Comparison of ENCODE assay signal across 11 mouse cellular contexts in the genomic region with DNA sequence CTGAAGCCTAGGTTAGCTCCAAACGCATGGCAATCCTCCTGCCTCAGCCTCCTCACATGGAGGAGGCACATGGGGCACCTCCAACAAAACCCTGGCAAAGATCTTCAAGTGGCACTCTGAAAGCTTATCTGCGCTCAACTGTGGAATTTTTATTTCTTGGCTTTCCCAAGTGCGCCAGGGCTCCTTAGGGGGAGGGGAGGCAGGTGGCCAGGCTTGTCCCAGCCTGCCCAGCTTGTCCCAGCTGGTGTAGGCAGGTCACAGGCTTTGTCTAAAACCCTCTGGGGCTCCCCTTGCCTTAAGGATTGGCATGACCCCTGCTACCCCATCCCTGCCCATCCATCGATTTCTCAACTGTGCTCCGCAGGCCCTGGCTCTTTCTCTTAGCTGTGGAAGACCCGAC. TPM values are rescaled to one million over a fixed set of nuclear protein-coding genes. Genes with fewer than 3 reads are reported as not detected.
DNase-seq lines count a peak whose midpoint lies in the region; ATAC-seq lines count a peak whose summit lies in the region.
"Had no signal": no experiment of that assay in that cellular context is flagged by ENCODE, and none has a peak within 500 bp of the region (broad histone marks: within the 10 kb centered on the region; RNA-seq: fewer than 3 reads in every experiment).

No protein-coding gene starts in this region.

- H3K36me3 ChIP-seq in forebrain, embryonic 10.5 days (replicated peaks), result 0 out of 2 replicates have a peak, but pooled peaks cover 7% of the 10 kb centered on the region
- no peaks in the 10 kb centered on the region for H3K36me3 ChIP-seq in forebrain, embryonic 16.5 days (ENCODE audit: control insufficient read depth, insufficient read depth)
- no peaks in the 10 kb centered on the region for H3K36me3 ChIP-seq in liver, embryonic 11.5 days (ENCODE audit: control insufficient read depth, insufficient read depth, low read length)

- no peak for ATAC-seq in forebrain, embryonic 16.5 days
- no peak for ATAC-seq in liver, embryonic 11.5 days (replicated peaks; ENCODE audit: low FRiP score)
- ATAC-seq: hindbrain, embryonic 16.5 days had no signal

- H3K4me2 ChIP-seq in forebrain, embryonic 16.5 days (ENCODE audit: low read length), result no peak overlapping the region
- H3K4me2 ChIP-seq in liver, embryonic 11.5 days, result no peak overlapping the region

- H3K9me3 ChIP-seq in forebrain, embryonic 10.5 days, result no peaks in the 10 kb centered on the region
- H3K9me3 ChIP-seq in forebrain, embryonic 16.5 days (ENCODE audit: control insufficient read depth, low read length), result no peaks in the 10 kb centered on the region
- no peaks in the 10 kb centered on the region for H3K9me3 ChIP-seq in liver, embryonic 11.5 days (ENCODE audit: control insufficient read depth, low read length)

- H3K27ac ChIP-seq in forebrain, embryonic 10.5 days, result peak overlapping the region; percentile 16; the same call in 1 of the 2 replicates
- no peak overlapping the region for H3K27ac ChIP-seq in forebrain, embryonic 16.5 days (ENCODE audit: low read length)
- no peak overlapping the region for H3K27ac ChIP-seq in liver, embryonic 11.5 days (ENCODE audit: low read depth, low read length)

- H3K27me3 ChIP-seq in forebrain, embryonic 10.5 days (ENCODE audit: poor library complexity, severe bottlenecking), result peaks cover 84% of the 10 kb centered on the region
- peaks cover 6% of the 10 kb centered on the region for H3K27me3 ChIP-seq in forebrain, embryonic 16.5 days (replicated peaks; ENCODE audit: control insufficient read depth, insufficient read depth, low read length)
- peaks cover 57% of the 10 kb centered on the region for H3K27me3 ChIP-seq in liver, embryonic 11.5 days (replicated peaks; ENCODE audit: control insufficient read depth, insufficient read depth, low read length)

- no peak for DNase-seq in forebrain, embryonic 10.5 days (ENCODE audit: extremely low spot score, low spot score)
- peak; percentile 39 to 52 for DNase-seq in urinary bladder, adult 18-20 months (ENCODE audit: low spot score in 2 of 2)
- DNase-seq in urinary bladder, adult 2 months (ENCODE audit: low spot score), result no peak
- peak; percentile 53 to 56 for DNase-seq in kidney, postnatal 36 days
- DNase-seq in cerebellum, adult 9-11 months, result no peak
- DNase-seq in liver, embryonic 11.5 days (ENCODE audit: low spot score), result no peak
- DNase-seq in spleen, postnatal 14 days (ENCODE audit: low spot score in 2 of 2), result no peak
- DNase-seq: cerebellum, adult 8-10 months; embryo, embryonic 11 days had no signal

- H3K9ac ChIP-seq in forebrain, embryonic 16.5 days (replicated peaks; ENCODE audit: low read depth, low read length), result no peak overlapping the region
- H3K9ac ChIP-seq in liver, embryonic 11.5 days (ENCODE audit: low read depth, low read length), result no peak overlapping the region

- H3K4me3 ChIP-seq in forebrain, embryonic 10.5 days, result peak overlapping the region; percentile 62; the same call in 1 of the 2 replicates
- H3K4me3 ChIP-seq in forebrain, embryonic 16.5 days (replicated peaks; ENCODE audit: low read length), result no peak overlapping the region
- H3K4me3 ChIP-seq in liver, embryonic 11.5 days (ENCODE audit: low read depth, low read length), result no peak overlapping the region

- WGBS in forebrain, embryonic 10.5 days, result 66% methylated on average over 6 of the region's 6 CpGs
- WGBS in forebrain, embryonic 16.5 days, result 59% methylated on average over 6 of the region's 6 CpGs
- WGBS in liver, embryonic 11.5 days, result 43% methylated on average over 6 of the region's 6 CpGs

- peaks cover 51% of the 10 kb centered on the region for H3K4me1 ChIP-seq in forebrain, embryonic 10.5 days
- H3K4me1 ChIP-seq in forebrain, embryonic 16.5 days (replicated peaks; ENCODE audit: control insufficient read depth, insufficient read depth, low read length), result peaks cover 15% of the 10 kb centered on the region; the same call in 1 of the 2 replicates
- H3K4me1 ChIP-seq in liver, embryonic 11.5 days (replicated peaks; ENCODE audit: control insufficient read depth, insufficient read depth, low read length), result peaks cover 15% of the 10 kb centered on the region

RNA-seq across cellular contexts. Expression of gene Tjp3, which starts 7.2 kb away (rescaled TPM):
- polyA plus RNA-seq in forebrain, embryonic 10.5 days (2016; fragmentation: Nextera tagmentation; extraction: Ambion mirVana), result 8.8 and 10.1 TPM in 2 replicates
- polyA plus RNA-seq in forebrain, embryonic 16.5 days (2015; fragmentation: Nextera tagmentation; extraction: Ambion mirVana), result 7.3 and 8.3 TPM in 2 replicates
- 23.7 and 25.1 TPM in 2 replicates for polyA plus RNA-seq in urinary bladder, adult 2 months (2012; rRNA removed)
- polyA plus RNA-seq in liver, embryonic 11.5 days (2014; fragmentation: Nextera tagmentation; extraction: Ambion mirVana), result 1.8 TPM in 2 replicates

RNA-seq across cellular contexts. Expression of gene Pip5k1c, which starts 8.6 kb away (rescaled TPM):
- polyA plus RNA-seq in forebrain, embryonic 10.5 days (2016; fragmentation: Nextera tagmentation; extraction: Ambion mirVana), result 60.6 and 62.1 TPM in 2 replicates
- polyA plus RNA-seq in forebrain, embryonic 16.5 days (2015; fragmentation: Nextera tagmentation; extraction: Ambion mirVana), result 138 and 143 TPM in 2 replicates
- polyA plus RNA-seq in urinary bladder, adult 2 months (2012; rRNA removed), result 38.6 and 48.9 TPM in 2 replicates
- polyA plus RNA-seq in liver, embryonic 11.5 days (2014; fragmentation: Nextera tagmentation; extraction: Ambion mirVana), result 40.0 and 42.5 TPM in 2 replicates

RNA-seq across cellular contexts. Expression of gene Apba3, which starts 17.4 kb away (rescaled TPM):
- polyA plus RNA-seq in forebrain, embryonic 10.5 days (2016; fragmentation: Nextera tagmentation; extraction: Ambion mirVana), result 51.9 and 52.1 TPM in 2 replicates
- 39.1 and 41.6 TPM in 2 replicates for polyA plus RNA-seq in forebrain, embryonic 16.5 days (2015; fragmentation: Nextera tagmentation; extraction: Ambion mirVana)
- 45.9 and 48.3 TPM in 2 replicates for polyA plus RNA-seq in urinary bladder, adult 2 months (2012; rRNA removed)
- polyA plus RNA-seq in liver, embryonic 11.5 days (2014; fragmentation: Nextera tagmentation; extraction: Ambion mirVana), result 47.5 and 55.0 TPM in 2 replicates

RNA-seq across cellular contexts. Expression of gene Mrpl54, which starts 17.5 kb away (rescaled TPM):
- 217 TPM in 2 replicates for polyA plus RNA-seq in forebrain, embryonic 10.5 days (2016; fragmentation: Nextera tagmentation; extraction: Ambion mirVana)
- 84.0 and 90.1 TPM in 2 replicates for polyA plus RNA-seq in forebrain, embryonic 16.5 days (2015; fragmentation: Nextera tagmentation; extraction: Ambion mirVana)
- 95.9 and 103 TPM in 2 replicates for polyA plus RNA-seq in urinary bladder, adult 2 months (2012; rRNA removed)
- 226 and 233 TPM in 2 replicates for polyA plus RNA-seq in liver, embryonic 11.5 days (2014; fragmentation: Nextera tagmentation; extraction: Ambion mirVana)

RNA-seq across cellular contexts. Expression of gene Matk, which starts 31.5 kb away (rescaled TPM):
- 3.7 and 5.0 TPM in 2 replicates for polyA plus RNA-seq in forebrain, embryonic 10.5 days (2016; fragmentation: Nextera tagmentation; extraction: Ambion mirVana)
- 28.8 and 44.2 TPM in 2 replicates for polyA plus RNA-seq in forebrain, embryonic 16.5 days (2015; fragmentation: Nextera tagmentation; extraction: Ambion mirVana)
- 2.2 and 2.6 TPM in 2 replicates for polyA plus RNA-seq in urinary bladder, adult 2 months (2012; rRNA removed)
- 2.1 TPM in 2 replicates for polyA plus RNA-seq in liver, embryonic 11.5 days (2014; fragmentation: Nextera tagmentation; extraction: Ambion mirVana)

Comparison
In these comparisons a context has a peak if more than half of its experiments do, and no peak if none do; other contexts are left out.
1. DNase-seq: peak in urinary bladder, adult 18-20 months (2 of 2) and kidney, postnatal 36 days (2 of 2); none in forebrain, embryonic 10.5 days (single experiment), urinary bladder, adult 2 months (single experiment), cerebellum, adult 9-11 months (single experiment), liver, embryonic 11.5 days (single experiment) and spleen, postnatal 14 days (0 of 2).